Mouse (Mus musculus) spleen, postnatal 14 days (tissue): Measurements from ENCODE around the gene Krtap28-13.

Source experiments
- DNase-seq, 2 experiments: peaks; one replicate each; pipeline ENCODE4 v3.0.0; 2021 to 2022; ENCODE audit warnings: low spot score in 2 of 2

The Krtap28-13 gene

GRCm38 (mm10) chr1:83091268-83091667 is 30.5 kb downstream of the Krtap28-13 start:
- no peak for DNase-seq

DNA sequence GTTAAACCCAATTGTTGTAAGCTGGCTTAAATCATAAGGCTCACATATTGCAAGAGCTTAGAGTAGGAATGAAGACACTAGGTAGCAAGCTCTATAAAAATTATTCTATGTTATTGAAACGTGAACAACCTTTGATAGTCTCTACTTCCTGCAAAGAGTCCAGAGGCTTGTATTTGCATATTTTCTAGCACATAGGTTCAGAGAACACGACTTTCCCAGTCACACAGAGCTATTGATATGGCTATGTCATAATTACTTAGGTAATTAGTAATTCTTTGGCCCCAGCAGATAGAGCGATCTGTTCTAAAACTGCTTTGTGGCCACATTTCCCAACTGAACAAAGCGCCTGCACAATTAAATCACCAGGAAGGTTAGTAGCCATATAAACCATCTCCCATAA is 36.2 kb downstream of the Krtap28-13 start:
- DNase-seq, result no peak

GRCm38 (mm10) chr1:83099160-83099559 is 38.4 kb downstream of the Krtap28-13 start:
- no peak for DNase-seq

GRCm38 (mm10) chr1:83099580-83100137 is 38.9 kb downstream of the Krtap28-13 start:
- DNase-seq, result no peak

- DNase-seq, result no peak
These were observed 41.2 kb downstream of the Krtap28-13 start for GRCm38 (mm10) chr1:83101891-83102290.

- DNase-seq, result no peak
These were observed 44.7 kb downstream of the Krtap28-13 start for GRCm38 (mm10) chr1:83105464-83105863.

DNA sequence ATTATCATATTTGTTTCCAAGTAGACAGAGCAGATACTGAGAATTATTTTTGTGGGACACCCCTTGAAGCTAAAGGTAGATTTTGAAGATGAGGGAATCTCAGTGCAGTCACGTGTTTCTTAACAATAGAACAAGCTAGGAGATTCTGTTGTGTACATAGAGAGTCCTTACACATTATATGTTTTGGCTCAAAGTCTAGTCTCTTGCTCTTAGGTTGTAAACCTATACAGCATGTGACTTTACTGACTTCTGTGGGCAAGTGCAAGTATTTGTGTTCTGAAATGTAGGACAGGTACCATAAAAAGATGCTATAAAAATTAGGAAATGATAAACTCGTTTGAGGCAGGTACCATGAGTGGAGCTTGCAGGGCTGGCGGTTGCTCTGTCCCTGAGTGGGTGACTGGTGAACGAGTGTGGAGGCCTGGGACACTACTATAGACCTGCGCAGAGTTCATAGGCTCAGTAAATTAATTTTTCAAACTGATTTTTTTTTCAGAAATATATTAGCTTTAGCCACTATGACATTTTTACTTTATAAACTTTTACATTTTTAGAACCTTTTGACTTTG is 46.8 kb downstream of the Krtap28-13 start:
- no peak for DNase-seq

DNA sequence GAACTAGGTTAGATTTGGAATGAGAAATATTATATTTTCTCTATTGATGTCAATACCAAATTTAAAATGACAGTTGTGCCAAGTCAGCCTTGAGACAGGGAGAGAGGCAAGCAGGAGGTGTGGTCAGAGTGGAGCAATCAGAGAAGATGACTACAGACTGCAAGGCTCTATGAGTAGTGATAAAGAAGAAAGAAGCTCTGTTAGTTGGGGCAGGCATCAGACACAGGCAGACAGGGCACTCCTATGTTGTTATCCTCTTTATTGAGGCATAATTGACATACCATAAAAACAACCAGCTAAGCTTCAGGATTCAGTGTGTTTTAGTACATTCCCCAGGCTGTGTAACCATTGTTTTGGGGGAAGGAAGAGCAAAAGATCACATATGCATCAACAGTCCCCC is 50.3 kb downstream of the Krtap28-13 start:
- no peak for DNase-seq
